Mouse (Mus musculus) myocyte (in vitro differentiated cells): ENCODE data around the gene 3830417A13Rik.

Experiments
- CEBPB ChIP-seq: IDR thresholded peaks from 2 replicates; pipeline ENCODE4 v1.6.1; 2011; ENCODE audit warnings: mild to moderate bottlenecking, moderate library complexity; ENCODE audit not compliant: poor library complexity, insufficient read depth, severe bottlenecking
- MAX ChIP-seq: IDR thresholded peaks from one replicate; pipeline ENCODE4 v1.6.1; 2011; ENCODE audit warnings: low read depth, mild to moderate bottlenecking, control low read depth
- MYOD1 ChIP-seq, 3 experiments: IDR thresholded peaks; one replicate each; pipeline ENCODE4 v1.6.1; 2011; ENCODE audit warnings: control low read depth in 2 of 3, low read depth in 2 of 3, mild to moderate bottlenecking in 2 of 3, moderate library complexity in 1 of 3; ENCODE audit not compliant: insufficient read length in 2 of 3, control insufficient read depth in 1 of 3
- POLR2A ChIP-seq: IDR thresholded peaks from one replicate; pipeline ENCODE4 v1.6.1; 2011; ENCODE audit warnings: low read depth, mild to moderate bottlenecking, control low read depth, moderate library complexity; ENCODE audit not compliant: insufficient read length
- POLR2AphosphoS2 ChIP-seq: IDR thresholded peaks from one replicate; pipeline ENCODE4 v1.6.1; 2011; ENCODE audit warnings: low read depth, control low read depth; ENCODE audit not compliant: insufficient read length
- TCF12 ChIP-seq: IDR thresholded peaks from one replicate; pipeline ENCODE4 v1.6.1; 2011; ENCODE audit warnings: mild to moderate bottlenecking, control low read depth; ENCODE audit not compliant: poor library complexity, insufficient read depth, severe bottlenecking
- TCF3 ChIP-seq: IDR thresholded peaks from one replicate; pipeline ENCODE4 v1.6.1; 2011; ENCODE audit warnings: low read depth, control low read depth; ENCODE audit not compliant: insufficient read length
- USF1 ChIP-seq: IDR thresholded peaks from one replicate; pipeline ENCODE4 v1.6.1; 2011; ENCODE audit warnings: low read depth, mild to moderate bottlenecking, control low read depth, moderate library complexity

- TF ChIP-seq POLR2A (no peak), TCF12 (no peak), MYOD1 (IDR thresholded peaks at IDR 0.05; ENCODE audit: control insufficient read depth in 1 of 3, insufficient read length in 2 of 3, low read depth in 2 of 3) (no peak), MAX (no peak), USF1 (no peak), CEBPB (no peak), TCF3 (no peak), POLR2AphosphoS2 (no peak)
These were observed 7.9 kb downstream of the 3830417A13Rik start for GRCm38 (mm10) chrX:64181246-64181645.
